Comparison of ENCODE assay signal across 9 mouse cellular contexts in the genomic region with DNA sequence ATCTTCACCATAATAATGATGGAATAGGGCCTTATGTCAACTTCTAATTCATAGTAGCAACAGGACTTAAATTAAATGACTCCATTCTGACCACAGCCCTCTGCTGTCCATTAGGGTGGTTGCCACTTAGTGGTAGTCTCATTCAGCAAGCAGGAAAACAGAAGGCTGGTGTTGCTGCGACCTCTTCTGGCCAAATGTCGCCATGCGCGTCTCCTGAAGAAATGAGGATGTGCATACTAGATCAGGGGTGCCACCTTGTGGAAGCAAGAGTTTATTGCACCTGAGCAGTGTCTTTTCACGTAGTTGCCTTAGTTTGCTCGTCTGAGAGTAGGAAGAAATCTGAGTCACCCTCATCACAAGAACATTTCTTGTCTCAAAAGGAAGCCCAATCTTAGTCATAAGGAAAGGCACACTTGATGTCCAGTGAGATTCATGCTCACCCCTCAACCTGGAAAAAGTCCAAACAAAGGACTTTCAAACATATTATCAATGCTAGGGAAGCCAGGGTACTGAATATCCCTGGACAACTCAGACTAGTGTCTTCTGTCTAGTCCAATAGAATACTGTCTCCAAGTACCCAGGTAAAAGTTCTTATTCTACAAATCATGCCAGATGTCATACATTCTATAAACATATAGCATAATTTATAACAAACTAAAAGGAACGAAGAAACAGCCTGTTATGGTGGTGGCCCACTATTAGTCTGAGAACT.
DNase-seq lines count a peak whose midpoint lies in the region; ATAC-seq and TF ChIP-seq lines count a peak whose summit lies in the region.
"Had no signal": no experiment of that assay in that cellular context is flagged by ENCODE, and none has a peak within 500 bp of the region (broad histone marks: within the 10 kb centered on the region; RNA-seq: fewer than 3 reads in every experiment).

No protein-coding gene starts in this region.

- no peak overlapping the region for H3K4me2 ChIP-seq in forebrain, embryonic 12.5 days
- H3K4me2 ChIP-seq in heart, embryonic 16.5 days (ENCODE audit: low read depth, low read length), result no peak overlapping the region
- H3K4me2 ChIP-seq in liver, embryonic 14.5 days (ENCODE audit: low read depth), result no peak overlapping the region
- no peak overlapping the region for H3K4me2 ChIP-seq in neural tube, embryonic 13.5 days

- H3K4me3 ChIP-seq in forebrain, embryonic 12.5 days (replicated peaks), result no peak overlapping the region
- no peak overlapping the region for H3K4me3 ChIP-seq in heart, embryonic 16.5 days (ENCODE audit: low read length)
- no peak overlapping the region for H3K4me3 ChIP-seq in liver, embryonic 14.5 days (ENCODE audit: insufficient read depth in 1 of 2, low read depth in 2 of 2, low read length in 2 of 2)
- H3K4me3 ChIP-seq in neural tube, embryonic 13.5 days, result no peak overlapping the region
- H3K4me3 ChIP-seq: erythroblast, embryonic 14.5 days had no signal

- no peak overlapping the region for H3K27ac ChIP-seq in forebrain, embryonic 12.5 days
- H3K27ac ChIP-seq in heart, embryonic 16.5 days (ENCODE audit: low read length), result no peak overlapping the region
- H3K27ac ChIP-seq in liver, embryonic 14.5 days, result no peak overlapping the region
- no peak overlapping the region for H3K27ac ChIP-seq in neural tube, embryonic 13.5 days (replicated peaks)

- no peaks in the 10 kb centered on the region for H3K4me1 ChIP-seq in forebrain, embryonic 12.5 days
- H3K4me1 ChIP-seq in heart, embryonic 16.5 days (ENCODE audit: control insufficient read depth, insufficient read depth, low read length), result no peaks in the 10 kb centered on the region
- no peaks in the 10 kb centered on the region for H3K4me1 ChIP-seq in liver, embryonic 14.5 days (replicated peaks; ENCODE audit: control insufficient read depth in 2 of 2, insufficient read depth in 2 of 2, low read length in 1 of 2)
- H3K4me1 ChIP-seq in neural tube, embryonic 13.5 days (replicated peaks), result no peaks in the 10 kb centered on the region

- no peak for TF ChIP-seq EP300 in liver, embryonic 14.5 days (IDR thresholded peaks at IDR 0.05; ENCODE audit: low read depth)

- WGBS in forebrain, embryonic 12.5 days, result 14% methylated on average over 7 of the region's 7 CpGs
- WGBS in heart, embryonic 16.5 days, result 13% methylated on average over 7 of the region's 7 CpGs
- WGBS in liver, embryonic 14.5 days (ENCODE audit: insufficient replicate concordance), result 13% methylated on average over 7 of the region's 7 CpGs
- WGBS in neural tube, embryonic 13.5 days, result 16% methylated on average over 7 of the region's 7 CpGs

- no peaks in the 10 kb centered on the region for H3K27me3 ChIP-seq in forebrain, embryonic 12.5 days
- no peaks in the 10 kb centered on the region for H3K27me3 ChIP-seq in heart, embryonic 16.5 days (ENCODE audit: control insufficient read depth, insufficient read depth, low read length)
- H3K27me3 ChIP-seq in liver, embryonic 14.5 days (ENCODE audit: control insufficient read depth, insufficient read depth, low read length), result no peaks in the 10 kb centered on the region
- no peaks in the 10 kb centered on the region for H3K27me3 ChIP-seq in neural tube, embryonic 13.5 days

- H3K9ac ChIP-seq in forebrain, embryonic 12.5 days, result no peak overlapping the region
- H3K9ac ChIP-seq in heart, embryonic 16.5 days (ENCODE audit: low read length), result no peak overlapping the region
- no peak overlapping the region for H3K9ac ChIP-seq in liver, embryonic 14.5 days (replicated peaks)
- no peak overlapping the region for H3K9ac ChIP-seq in neural tube, embryonic 13.5 days

- H3K9me3 ChIP-seq in forebrain, embryonic 12.5 days, result no peaks in the 10 kb centered on the region
- H3K9me3 ChIP-seq in heart, embryonic 16.5 days (replicated peaks; ENCODE audit: control insufficient read depth, low read length), result no peaks in the 10 kb centered on the region
- no peaks in the 10 kb centered on the region for H3K9me3 ChIP-seq in liver, embryonic 14.5 days (ENCODE audit: control insufficient read depth, low read length)
- H3K9me3 ChIP-seq in neural tube, embryonic 13.5 days, result no peaks in the 10 kb centered on the region

- peak; percentile 100 for TF ChIP-seq CTCF in liver, embryonic 14.5 days (IDR thresholded peaks at IDR 0.05; ENCODE audit: low read depth)

- no peaks in the 10 kb centered on the region for H3K36me3 ChIP-seq in forebrain, embryonic 12.5 days (replicated peaks)
- H3K36me3 ChIP-seq in heart, embryonic 16.5 days (ENCODE audit: control insufficient read depth, insufficient read depth), result no peaks in the 10 kb centered on the region
- no peaks in the 10 kb centered on the region for H3K36me3 ChIP-seq in liver, embryonic 14.5 days (replicated peaks; ENCODE audit: control insufficient read depth, insufficient read depth, low read depth)
- H3K36me3 ChIP-seq in neural tube, embryonic 13.5 days, result no peaks in the 10 kb centered on the region

- ATAC-seq in forebrain, embryonic 12.5 days (ENCODE audit: low FRiP score), result peak; percentile 90
- peak; percentile 84 for ATAC-seq in heart, embryonic 16.5 days (replicated peaks; ENCODE audit: extremely low read depth, insufficient read depth, low FRiP score)
- peak; percentile 91 for ATAC-seq in liver, embryonic 14.5 days (ENCODE audit: insufficient read depth)
- ATAC-seq in neural tube, embryonic 13.5 days (ENCODE audit: low read depth), result peak; percentile 84

- peak; percentile 85 to 90 for DNase-seq in CD8-positive naive resting alpha-beta T cell, adult 2 months (ENCODE audit: low read depth in 2 of 2, low spot score in 2 of 2)
- DNase-seq in c-Kit-positive CD71-negative TER-119-negative erythroid progenitor cells, embryonic 14.5 days (ENCODE audit: low read depth), result peak; percentile 88
- DNase-seq in kidney, postnatal 25 days, result peak; percentile 92 to 95
- DNase-seq in liver, embryonic 14.5 days (ENCODE audit: low read depth in 3 of 3, low spot score in 3 of 3), result peak; percentile 81 to 87 (median 85)
- peak; percentile 86 for DNase-seq in telencephalon, adult 2 months (ENCODE audit: low read depth, low spot score)
